Mouse (Mus musculus) 3T3-L1 (cell line): ENCODE measurements at regions not wholly inside any gene's neighbourhood (a gene's known extent, or its start where the extent isn't known, plus 50 kb on each side); places are given as distances from the start of the nearest gene placed in this dataset.

Source experiments
- DNase-seq: peaks from one replicate; pipeline ENCODE4 v3.0.0-alpha.2; 2015; ENCODE audit warnings: low read depth, low spot score

- DNase-seq, result no peak
Measured at GRCm38 (mm10) chr2:149724279-149724678, 104.7 kb upstream of the Syndig1 start.

- no peak for DNase-seq
Measured at GRCm38 (mm10) chr2:149725932-149726331, 103.1 kb upstream of the Syndig1 start.

- no peak for DNase-seq
Measured at GRCm38 (mm10) chr2:149737837-149738236, 91.2 kb upstream of the Syndig1 start.

- no peak for DNase-seq
Measured at GRCm38 (mm10) chr2:149739886-149740285, 89.1 kb upstream of the Syndig1 start.

GRCm38 (mm10) chr2:149742661-149743060, 86.3 kb upstream of the Syndig1 start:
- no peak for DNase-seq

GRCm38 (mm10) chr2:149748240-149748822, 80.7 kb upstream of the Syndig1 start:
- DNase-seq, result no peak

GRCm38 (mm10) chr2:149759151-149759550, 69.9 kb upstream of the Syndig1 start:
- DNase-seq, result no peak

GRCm38 (mm10) chr2:149763864-149764263, 65.1 kb upstream of the Syndig1 start:
- DNase-seq, result no peak

- DNase-seq, result no peak
Measured at GRCm38 (mm10) chr2:149768027-149768426, 61.0 kb upstream of the Syndig1 start.

GRCm38 (mm10) chr2:149768551-149768950, 60.5 kb upstream of the Syndig1 start:
- no peak for DNase-seq

GRCm38 (mm10) chr2:149777316-149777715, 51.7 kb upstream of the Syndig1 start:
- DNase-seq, result no peak
